28 mouse cellular contexts compared by ENCODE assay signal in the genomic region with DNA sequence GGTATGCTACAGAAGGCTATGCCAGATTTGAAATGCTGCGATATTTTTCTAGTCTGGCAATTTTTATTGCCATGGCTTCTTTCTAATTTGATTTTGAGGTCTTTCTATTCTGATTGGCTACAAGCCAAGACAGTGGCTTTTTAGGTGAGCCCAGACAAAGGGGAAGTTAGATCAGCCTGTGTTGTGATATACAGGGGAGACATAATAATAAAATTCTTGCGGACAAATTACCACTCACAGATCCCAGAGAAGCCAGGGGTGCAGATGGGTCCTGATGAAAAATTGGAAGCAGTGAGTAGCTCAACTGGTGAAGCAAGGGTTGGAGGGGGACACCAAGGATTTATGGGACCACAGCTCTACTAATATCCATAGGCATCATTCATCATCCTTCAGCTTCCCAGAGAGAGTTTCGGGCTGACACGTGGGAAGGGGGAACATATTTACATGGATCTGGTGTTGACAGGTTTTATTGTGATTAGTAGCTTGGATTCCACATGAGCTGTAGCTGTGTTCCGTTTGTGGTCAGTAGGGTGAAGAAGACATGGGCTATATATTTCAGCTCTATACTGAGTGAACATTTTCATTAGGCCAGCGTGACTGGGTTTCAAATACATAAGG.
DNase-seq lines count a peak whose midpoint lies in the region; ATAC-seq lines count a peak whose summit lies in the region.
"Had no signal": no experiment of that assay in that cellular context is flagged by ENCODE, and none has a peak within 500 bp of the region (broad histone marks: within the 10 kb centered on the region; RNA-seq: fewer than 3 reads in every experiment).

No protein-coding gene starts in this region.

- DNase-seq in embryo, embryonic 11.5 days (ENCODE audit: low read depth, low spot score): peak; percentile 19
- DNase-seq in embryo, embryonic 9.5 days (ENCODE audit: extremely low spot score): no peak
- no peak for DNase-seq in neural tube, embryonic 11.5 days (ENCODE audit: low spot score)
- no peak for DNase-seq in neural tube, embryonic 10.5 days (ENCODE audit: extremely low spot score, low spot score)
- peak; percentile 61 for DNase-seq in mesoderm, embryonic 11.5 days (ENCODE audit: low read depth, low spot score)
- DNase-seq in ovary, postnatal 36 days (ENCODE audit: low spot score): no peak
- no peak for DNase-seq in frontal cortex, postnatal 14 days (ENCODE audit: low spot score in 2 of 2)
- DNase-seq in lung, postnatal 4 days: no peak
- DNase-seq: adrenal gland, adult 8-10 months; cerebellum, adult 11-12 months; cerebellum, postnatal 25 days; heart, adult 18-20 months; heart, postnatal 10 days; kidney, adult 11 months; left cerebral cortex, postnatal 4 days; lung, embryonic 14.5 days; midbrain, embryonic 14.5 days; retina, postnatal 1 day had no signal

- no peak overlapping the region for H3K4me3 ChIP-seq in neural tube, embryonic 11.5 days (ENCODE audit: low read depth, low read length)
- H3K4me3 ChIP-seq: embryonic facial prominence, embryonic 12.5 days; erythroblast, embryonic 14.5 days; forebrain, embryonic 13.5 days; heart, embryonic 12.5 days; hindbrain, embryonic 12.5 days; limb, embryonic 15.5 days; megakaryocyte, embryonic 14.5 days had no signal

- no peak overlapping the region for H3K27ac ChIP-seq in neural tube, embryonic 11.5 days (ENCODE audit: low read depth, low read length)
- H3K27ac ChIP-seq: embryonic facial prominence, embryonic 12.5 days; forebrain, embryonic 13.5 days; hindbrain, embryonic 12.5 days; limb, embryonic 15.5 days; liver, embryonic 14.5 days had no signal

- WGBS in neural tube, embryonic 11.5 days: 64% methylated on average over 6 of the region's 6 CpGs

- H3K36me3 ChIP-seq in neural tube, embryonic 11.5 days (ENCODE audit: control insufficient read depth, insufficient read depth, low read length): no peaks in the 10 kb centered on the region
- H3K36me3 ChIP-seq: embryonic facial prominence, embryonic 12.5 days; heart, embryonic 12.5 days; hindbrain, embryonic 12.5 days; limb, embryonic 15.5 days had no signal

- H3K27me3 ChIP-seq in neural tube, embryonic 11.5 days (ENCODE audit: control insufficient read depth, insufficient read depth, low read length): no peaks in the 10 kb centered on the region
- H3K27me3 ChIP-seq: embryonic facial prominence, embryonic 12.5 days; forebrain, embryonic 13.5 days; heart, embryonic 12.5 days; hindbrain, embryonic 12.5 days; limb, embryonic 15.5 days; megakaryocyte, embryonic 14.5 days had no signal

- no peak overlapping the region for H3K4me2 ChIP-seq in neural tube, embryonic 11.5 days (ENCODE audit: low read depth)
- H3K4me2 ChIP-seq: embryonic facial prominence, embryonic 12.5 days; forebrain, embryonic 13.5 days; heart, embryonic 12.5 days; hindbrain, embryonic 12.5 days; limb, embryonic 15.5 days; lung, embryonic 14.5 days had no signal

- H3K4me1 ChIP-seq in neural tube, embryonic 11.5 days (ENCODE audit: control insufficient read depth, insufficient read depth, low read length): no peaks in the 10 kb centered on the region
- H3K4me1 ChIP-seq: embryonic facial prominence, embryonic 12.5 days; forebrain, embryonic 13.5 days; heart, embryonic 12.5 days; hindbrain, embryonic 12.5 days; megakaryocyte, embryonic 14.5 days had no signal

- 0 out of 2 replicates have a peak, but pooled peaks have one; percentile 50 for ATAC-seq in neural tube, embryonic 11.5 days (ENCODE audit: insufficient read depth, low FRiP score, low TSS enrichment)
- ATAC-seq: CD4-positive, CD25-positive, alpha-beta regulatory T cell, adult 4 months; forebrain, embryonic 13.5 days; Patski had no signal

- no peaks in the 10 kb centered on the region for H3K9me3 ChIP-seq in neural tube, embryonic 11.5 days (ENCODE audit: control insufficient read depth, low read length)
- H3K9me3 ChIP-seq: embryonic facial prominence, embryonic 12.5 days; forebrain, embryonic 13.5 days; heart, embryonic 12.5 days; hindbrain, embryonic 12.5 days; limb, embryonic 15.5 days; megakaryocyte, embryonic 14.5 days had no signal

- H3K9ac ChIP-seq in neural tube, embryonic 11.5 days (ENCODE audit: low read length): no peak overlapping the region
- H3K9ac ChIP-seq: embryonic facial prominence, embryonic 12.5 days; forebrain, embryonic 13.5 days; heart, embryonic 12.5 days; hindbrain, embryonic 12.5 days; limb, embryonic 15.5 days; liver, embryonic 14.5 days; lung, embryonic 14.5 days had no signal

Comparison
In these comparisons a context has a peak if more than half of its experiments do, and no peak if none do; other contexts are left out.
1. DNase-seq: peak in embryo, embryonic 11.5 days (single experiment) and mesoderm, embryonic 11.5 days (single experiment); none in embryo, embryonic 9.5 days (single experiment), neural tube, embryonic 11.5 days (single experiment), neural tube, embryonic 10.5 days (single experiment), ovary, postnatal 36 days (single experiment), frontal cortex, postnatal 14 days (0 of 2) and lung, postnatal 4 days (0 of 2).